Mouse (Mus musculus) embryo, embryonic 11.5 days (tissue): ENCODE measurements around the gene Fbxl18.
"Not testable (repeated sequence)": the region's sequence is repeated elsewhere in the genome, so short reads cannot be mapped to it uniquely, and the experiment has no call there.

Experiments used
- DNase-seq: peaks from one replicate; pipeline ENCODE4 v3.0.0-alpha.2; 2012; ENCODE audit warnings: low read depth, low spot score

Fbxl18 gene

GRCm38 (mm10) chr5:142873718-142874117, 21.5 kb downstream of the Fbxl18 start:
- DNase-seq = no peak

GRCm38 (mm10) chr5:142871765-142872164, 23.5 kb downstream of the Fbxl18 start:
- no peak for DNase-seq

- DNase-seq = no peak
Measured at GRCm38 (mm10) chr5:142869463-142869862, 25.8 kb downstream of the Fbxl18 start.

- DNase-seq = no peak
Measured at GRCm38 (mm10) chr5:142857763-142858229, 37.4 kb downstream of the Fbxl18 start.

- no peak for DNase-seq
Measured at GRCm38 (mm10) chr5:142856408-142856807, 38.8 kb downstream of the Fbxl18 start.

GRCm38 (mm10) chr5:142854877-142855276, 40.3 kb downstream of the Fbxl18 start:
- DNase-seq = no peak

- DNase-seq = no peak
Measured at GRCm38 (mm10) chr5:142853585-142853984, 41.6 kb downstream of the Fbxl18 start.

GRCm38 (mm10) chr5:142851681-142852049, 43.6 kb downstream of the Fbxl18 start:
- no peak for DNase-seq

GRCm38 (mm10) chr5:142850916-142851680, 44.1 kb downstream of the Fbxl18 start:
- no peak for DNase-seq

- no peak for DNase-seq
Measured at GRCm38 (mm10) chr5:142850476-142850875, 44.7 kb downstream of the Fbxl18 start.

- DNase-seq = no peak
Measured at GRCm38 (mm10) chr5:142848911-142849310, 46.3 kb downstream of the Fbxl18 start.

GRCm38 (mm10) chr5:142848149-142848548, 47.1 kb downstream of the Fbxl18 start:
- no peak for DNase-seq

- DNase-seq = no peak
Measured at GRCm38 (mm10) chr5:142844467-142844866, 50.8 kb downstream of the Fbxl18 start.

- no peak for DNase-seq
Measured at GRCm38 (mm10) chr5:142842137-142842642, 53.0 kb downstream of the Fbxl18 start.

- no peak for DNase-seq
Measured at GRCm38 (mm10) chr5:142841372-142842136, 53.7 kb downstream of the Fbxl18 start.

GRCm38 (mm10) chr5:142837427-142837826, 57.8 kb downstream of the Fbxl18 start:
- DNase-seq = not testable (repeated sequence)

- no peak for DNase-seq
Measured at GRCm38 (mm10) chr5:142836891-142837290, 58.3 kb downstream of the Fbxl18 start.

- no peak for DNase-seq
Measured at GRCm38 (mm10) chr5:142833646-142834438, 61.4 kb downstream of the Fbxl18 start.

GRCm38 (mm10) chr5:142826131-142826530, 69.1 kb downstream of the Fbxl18 start:
- no peak for DNase-seq

GRCm38 (mm10) chr5:142825665-142826064, 69.6 kb downstream of the Fbxl18 start:
- DNase-seq = no peak

GRCm38 (mm10) chr5:142824091-142824490, 71.1 kb downstream of the Fbxl18 start:
- DNase-seq = no peak
